Mouse (Mus musculus): Measurements from ENCODE around the gene Man2a1.

GRCm38 (mm10) chr17:64746637-64747225 lies 146.2 kb downstream of the Man2a1 start:
- TF ChIP-seq GATA1 (IDR thresholded peaks at IDR 0.05; ENCODE audit: borderline replicate concordance, low read length): no peak
- no peak for TF ChIP-seq FLI1 (IDR thresholded peaks at IDR 0.05; ENCODE audit: low read length)

Measured in megakaryocyte, embryonic 14.5 days (primary cell).